Mouse (Mus musculus) bone marrow, adult 2 months (tissue): Measurements from ENCODE around the gene Cped1.

Experiments used
- CTCF ChIP-seq: fragments of 200-500 bp; IDR thresholded peaks from 2 replicates; pipeline ENCODE4 v1.5.1; 2011; ENCODE audit warnings: low read length, control low read depth; ENCODE audit not compliant: control insufficient read depth, insufficient read depth
- POLR2A ChIP-seq: fragments of 200-500 bp; IDR thresholded peaks from 2 replicates; pipeline ENCODE4 v1.6.1; 2011; ENCODE audit warnings: low read depth, mild to moderate bottlenecking, control low read depth, low read length, borderline replicate concordance; ENCODE audit not compliant: control insufficient read depth

- TF ChIP-seq POLR2A (no peak), CTCF (no peak)
These were observed 93.1 kb downstream of the Cped1 start for GRCm38 (mm10) chr6:22078686-22079264.
